Mouse (Mus musculus) heart, adult 18-20 months (tissue): ENCODE results near the gene Olfr17. TPM values are rescaled to one million over a fixed set of nuclear protein-coding genes. Genes with fewer than 3 reads are reported as not detected.
"Not testable (repeated sequence)": the region's sequence is repeated elsewhere in the genome, so short reads cannot be mapped to it uniquely, and the experiment has no call there.

Source experiments
- DNase-seq, 2 experiments: peaks; one replicate each; pipeline ENCODE4 v3.0.0; 2021 to 2022; ENCODE audit warnings: mixed read lengths in 1 of 2
- long read RNA-seq, 2 experiments: library from polyadenylated mRNA; stranded (forward); transcript quantifications; one replicate each; pipeline ENCODE4 v2.0.0; 2021
- total RNA-seq, 2 experiments: library from RNA; stranded (reverse); gene quantifications; 2 replicates each; pipeline ENCODE4 v1.2.3; 2021

Gene Olfr17
- not detected for total RNA-seq
- long read RNA-seq, experiment 1 = 0 reads
- long read RNA-seq, experiment 2 = 0 reads

- no peak for DNase-seq
Measured at GRCm38 (mm10) chr7:107092920-107093319, at the start of gene Olfr17. Gene Olfr17, plus strand, starts transcription at chr7:107093220.

- DNase-seq = no peak
Measured at GRCm38 (mm10) chr7:107044407-107044806, 48.6 kb upstream of the Olfr17 start.

GRCm38 (mm10) chr7:107045833-107046232 lies 47.2 kb upstream of the Olfr17 start:
- peak; percentile 16 to 57 for DNase-seq

GRCm38 (mm10) chr7:107047578-107047977 lies 45.4 kb upstream of the Olfr17 start:
- DNase-seq = peak in 1 of 2 experiments; percentile 10

- no peak for DNase-seq
Measured at GRCm38 (mm10) chr7:107070681-107071080, 22.3 kb upstream of the Olfr17 start, which contains the start of gene Olfr714. Gene Olfr714, plus strand, starts transcription at chr7:107070981.

- DNase-seq = not testable (repeated sequence)
Measured at GRCm38 (mm10) chr7:107110269-107110668, 17.2 kb downstream of the Olfr17 start, which contains the start of gene Olfr715b. Gene Olfr715b, minus strand, starts transcription at chr7:107110369.

- not testable (repeated sequence) for DNase-seq
Measured at GRCm38 (mm10) chr7:107130983-107131382, 38.0 kb downstream of the Olfr17 start, which contains the start of gene Olfr715. Gene Olfr715, minus strand, starts transcription at chr7:107131083.

GRCm38 (mm10) chr7:107138027-107138426 lies 45.0 kb downstream of the Olfr17 start, which contains the start of gene Olfr716:
Gene Olfr716, plus strand, starts transcription at chr7:107138327.
- not testable (repeated sequence) for DNase-seq

Other genes starting within 250 kb of the Olfr17 start
- gene Olfr703, start 249.9 kb upstream of the Olfr17 start, total RNA-seq = not detected
- not detected for gene Olfr704, start 230.0 kb upstream of the Olfr17 start, total RNA-seq
- not detected for gene Olfr705, start 216.3 kb upstream of the Olfr17 start, total RNA-seq
- gene Olfr706, start 205.1 kb upstream of the Olfr17 start, total RNA-seq = not detected
- not detected for gene Olfr707, start 192.0 kb upstream of the Olfr17 start, total RNA-seq
- not detected for gene Olfr1532-ps1, start 185.2 kb upstream of the Olfr17 start, total RNA-seq
- not detected for gene Olfr709-ps1, start 161.0 kb upstream of the Olfr17 start, total RNA-seq
- gene Olfr710, start 144.9 kb upstream of the Olfr17 start, total RNA-seq = not detected
- not detected for gene Olfr6, start 129.3 kb upstream of the Olfr17 start, total RNA-seq
- not detected for gene Olfr711, start 117.8 kb upstream of the Olfr17 start, total RNA-seq
- gene Olfr2, start 87.1 kb upstream of the Olfr17 start, total RNA-seq = not detected
- gene Olfr713, start 62.0 kb upstream of the Olfr17 start, total RNA-seq = not detected
- not detected for gene Olfr714, start 22.2 kb upstream of the Olfr17 start, total RNA-seq
- gene Olfr715b, start 17.1 kb downstream of the Olfr17 start, total RNA-seq = not detected
- gene Olfr715, start 37.9 kb downstream of the Olfr17 start, total RNA-seq = not detected
- not detected for gene Olfr716, start 45.1 kb downstream of the Olfr17 start, total RNA-seq
- gene Nlrp14, start 73.8 kb downstream of the Olfr17 start, total RNA-seq = not detected
- not detected for gene Rbmxl2, start 116.2 kb downstream of the Olfr17 start, total RNA-seq